Mouse (Mus musculus) intestine, embryonic 16.5 days (tissue): ENCODE results near the gene Rnf43. TPM values are rescaled to one million over a fixed set of nuclear protein-coding genes. Genes with fewer than 3 reads are reported as not detected.

ENCODE experiments used
- ATAC-seq: fragments of 200-750 bp; cut with Nextera tagmentation; 2 replicates; pipeline ENCODE4 v1.8.0; 2017; ENCODE audit warnings: moderate TSS enrichment, moderate library complexity
- H3K27ac ChIP-seq: fragments of 300-500 bp; sonication (generic); 2 replicates; pipeline ENCODE4 v1.5.1; 2014; ENCODE audit warnings: mild to moderate bottlenecking, low read length
- H3K27me3 ChIP-seq: fragments of 300-500 bp; sonication (generic); replicated peaks from 2 replicates; pipeline ENCODE4 v1.6.1; 2014; ENCODE audit warnings: low read length, control low read depth, mixed read lengths; ENCODE audit not compliant: control insufficient read depth, insufficient read depth
- H3K36me3 ChIP-seq: fragments of 300-500 bp; sonication (generic); 2 replicates; pipeline ENCODE4 v1.6.1; 2014; ENCODE audit warnings: low read length, control low read depth; ENCODE audit not compliant: control insufficient read depth, insufficient read depth
- H3K4me1 ChIP-seq: fragments of 300-500 bp; sonication (generic); 2 replicates; pipeline ENCODE4 v1.6.1; 2014; ENCODE audit warnings: low read length, control low read depth, mixed read lengths; ENCODE audit not compliant: control insufficient read depth, insufficient read depth
- H3K4me2 ChIP-seq: fragments of 300-500 bp; sonication (generic); 2 replicates; pipeline ENCODE4 v1.6.1; 2014; ENCODE audit warnings: low read depth, low read length, control low read depth
- H3K4me3 ChIP-seq: fragments of 300-500 bp; sonication (generic); 2 replicates; pipeline ENCODE4 v1.5.1; 2014; ENCODE audit warnings: mild to moderate bottlenecking, low read length
- H3K9ac ChIP-seq: fragments of 300-500 bp; sonication (generic); 2 replicates; pipeline ENCODE4 v1.6.1; 2014; ENCODE audit warnings: low read depth, low read length
- H3K9me3 ChIP-seq: fragments of 300-500 bp; sonication (generic); 2 replicates; pipeline ENCODE4 v1.6.1; 2016; ENCODE audit warnings: low read length, control low read depth; ENCODE audit not compliant: control insufficient read depth
- WGBS: fragments of 180-500 bp; shearing (Covaris S2); extraction: QIAGEN DNeasy Blood & Tissue Kit; methylation state at CpG from one replicate; pipeline ENCODE4 v1.1.7; 2014; 5-methylcytosine and 5-hydroxymethylcytosine counted together
- polyA plus RNA-seq: library from polyadenylated mRNA; unstranded; fragments of >200 nt; fragmentation: Nextera tagmentation; extraction: Ambion mirVana; gene quantifications from 2 replicates; pipeline ENCODE4 v1.2.1, GENCODE M21; 2015

Rnf43 gene
- polyA plus RNA-seq, 1 experiment from 2014 or later = 11.2 TPM

DNA sequence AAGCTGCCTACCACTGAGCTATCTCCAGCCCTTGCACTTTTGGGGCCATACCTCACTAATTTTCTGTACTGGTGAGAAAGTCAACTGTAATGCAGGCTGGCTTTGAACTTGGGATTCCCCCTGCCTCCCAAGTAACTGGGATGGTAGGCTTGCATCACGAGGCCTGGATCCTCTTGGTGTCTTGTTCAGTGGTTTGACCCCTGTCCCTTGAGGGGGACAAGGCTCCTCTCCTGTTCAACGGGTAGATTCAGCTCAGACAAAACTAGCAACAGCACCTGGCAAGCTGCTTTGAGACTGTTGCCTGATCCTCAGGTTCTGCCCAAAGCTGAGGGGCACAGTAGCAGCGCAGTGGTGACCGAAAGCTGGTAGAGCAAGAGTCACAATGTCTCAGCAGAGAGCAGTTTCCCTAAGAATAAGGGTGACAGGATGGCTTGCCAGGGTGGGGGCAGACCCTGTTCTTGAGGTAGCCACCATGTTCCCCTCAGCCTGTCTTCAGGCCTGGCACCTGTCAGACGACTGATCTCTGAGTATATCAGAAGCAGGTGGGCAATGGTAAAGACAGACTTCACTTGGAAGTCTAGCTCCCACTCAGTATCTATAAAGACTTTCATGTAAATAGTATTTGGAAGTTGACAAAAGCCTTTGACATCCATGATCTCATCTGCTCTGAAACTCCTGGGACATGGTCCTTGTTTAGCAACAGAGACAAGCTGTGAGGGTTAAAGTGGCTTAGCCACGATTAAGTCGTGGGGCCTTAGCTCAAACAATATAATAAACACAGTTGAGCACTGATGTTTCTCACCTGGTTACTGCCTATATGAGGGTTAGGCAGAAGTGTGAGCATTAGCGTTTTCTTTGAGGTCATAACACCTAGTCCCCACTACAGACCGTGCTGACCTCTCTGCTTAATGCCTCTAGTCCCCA lies 83.4 kb downstream of the Rnf43 start:
- 74% methylated on average over 9 of the region's 9 CpGs for whole genome bisulfite sequencing
- ATAC-seq = no peak
- H3K4me2 ChIP-seq = no peak overlapping the region

DNA sequence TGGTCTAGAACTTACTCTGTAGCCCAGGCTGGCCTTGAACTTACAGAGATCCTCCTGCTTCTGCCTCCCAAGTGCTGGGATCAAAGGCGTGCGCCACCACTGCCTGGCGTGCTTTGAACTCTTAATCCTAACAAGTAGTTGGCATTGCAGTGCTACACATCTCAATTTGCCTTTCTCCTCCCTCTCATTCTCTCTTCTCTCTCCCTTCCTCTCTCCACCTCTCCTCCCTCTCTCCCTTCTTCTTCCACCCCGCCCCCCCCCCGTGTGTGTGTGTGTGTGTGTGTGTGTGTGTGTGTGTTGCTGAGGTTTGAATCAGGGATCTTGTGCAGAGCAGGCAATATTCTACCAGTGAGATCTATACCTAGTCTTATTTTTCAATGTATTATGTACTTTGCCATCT lies 84.8 kb downstream of the Rnf43 start:
- ATAC-seq = no peak
- H3K36me3 ChIP-seq = 0 out of 2 replicates have a peak, but pooled peaks cover 3% of the 10 kb centered on the region
- H3K27me3 ChIP-seq = no peaks in the 10 kb centered on the region
- no peak overlapping the region for H3K4me2 ChIP-seq
- no peak overlapping the region for H3K9ac ChIP-seq
- H3K4me1 ChIP-seq = 0 out of 2 replicates have a peak, but pooled peaks cover 2% of the 10 kb centered on the region
- H3K9me3 ChIP-seq = no peaks in the 10 kb centered on the region
- no peak overlapping the region for H3K4me3 ChIP-seq
- 93% methylated on average over 4 of the region's 5 CpGs for WGBS
- no peak overlapping the region for H3K27ac ChIP-seq

More for the DNA sequence above, 83.4 kb downstream of the Rnf43 start:
- 0 out of 2 replicates have a peak, but pooled peaks cover 2% of the 10 kb centered on the region for H3K4me1 ChIP-seq
- no peak overlapping the region for H3K27ac ChIP-seq
- no peaks in the 10 kb centered on the region for H3K9me3 ChIP-seq
- H3K4me3 ChIP-seq = no peak overlapping the region
- no peak overlapping the region for H3K9ac ChIP-seq
- H3K36me3 ChIP-seq = 0 out of 2 replicates have a peak, but pooled peaks cover 3% of the 10 kb centered on the region
- H3K27me3 ChIP-seq = no peaks in the 10 kb centered on the region

DNA sequence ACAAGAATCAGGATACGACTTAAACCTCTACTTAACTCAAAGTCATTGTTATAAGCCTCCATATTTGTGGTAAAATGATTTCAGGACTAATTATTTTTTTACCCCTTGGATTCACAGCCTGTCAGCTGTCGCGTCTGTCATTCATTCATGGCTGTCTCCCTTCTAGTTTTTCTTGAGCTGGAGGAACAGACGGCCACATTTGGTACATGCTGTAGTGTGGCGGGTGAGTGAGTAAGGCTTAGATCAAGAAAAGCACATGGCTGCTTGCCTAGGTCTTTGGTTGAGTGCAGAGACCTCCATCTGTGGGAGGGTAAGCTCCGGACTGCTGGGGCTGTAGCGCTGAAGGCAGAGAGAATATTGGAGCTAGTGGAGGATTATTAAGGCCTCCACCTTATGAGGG lies 85.2 kb downstream of the Rnf43 start:
- no peaks in the 10 kb centered on the region for H3K27me3 ChIP-seq
- 0 out of 2 replicates have a peak, but pooled peaks cover 3% of the 10 kb centered on the region for H3K36me3 ChIP-seq
- no peak for ATAC-seq
- WGBS = 93% methylated on average over 7 of the region's 7 CpGs
- H3K4me1 ChIP-seq = 0 out of 2 replicates have a peak, but pooled peaks cover 2% of the 10 kb centered on the region
- no peaks in the 10 kb centered on the region for H3K9me3 ChIP-seq
- H3K9ac ChIP-seq = no peak overlapping the region
- no peak overlapping the region for H3K4me2 ChIP-seq
- H3K27ac ChIP-seq = no peak overlapping the region
- H3K4me3 ChIP-seq = no peak overlapping the region

DNA sequence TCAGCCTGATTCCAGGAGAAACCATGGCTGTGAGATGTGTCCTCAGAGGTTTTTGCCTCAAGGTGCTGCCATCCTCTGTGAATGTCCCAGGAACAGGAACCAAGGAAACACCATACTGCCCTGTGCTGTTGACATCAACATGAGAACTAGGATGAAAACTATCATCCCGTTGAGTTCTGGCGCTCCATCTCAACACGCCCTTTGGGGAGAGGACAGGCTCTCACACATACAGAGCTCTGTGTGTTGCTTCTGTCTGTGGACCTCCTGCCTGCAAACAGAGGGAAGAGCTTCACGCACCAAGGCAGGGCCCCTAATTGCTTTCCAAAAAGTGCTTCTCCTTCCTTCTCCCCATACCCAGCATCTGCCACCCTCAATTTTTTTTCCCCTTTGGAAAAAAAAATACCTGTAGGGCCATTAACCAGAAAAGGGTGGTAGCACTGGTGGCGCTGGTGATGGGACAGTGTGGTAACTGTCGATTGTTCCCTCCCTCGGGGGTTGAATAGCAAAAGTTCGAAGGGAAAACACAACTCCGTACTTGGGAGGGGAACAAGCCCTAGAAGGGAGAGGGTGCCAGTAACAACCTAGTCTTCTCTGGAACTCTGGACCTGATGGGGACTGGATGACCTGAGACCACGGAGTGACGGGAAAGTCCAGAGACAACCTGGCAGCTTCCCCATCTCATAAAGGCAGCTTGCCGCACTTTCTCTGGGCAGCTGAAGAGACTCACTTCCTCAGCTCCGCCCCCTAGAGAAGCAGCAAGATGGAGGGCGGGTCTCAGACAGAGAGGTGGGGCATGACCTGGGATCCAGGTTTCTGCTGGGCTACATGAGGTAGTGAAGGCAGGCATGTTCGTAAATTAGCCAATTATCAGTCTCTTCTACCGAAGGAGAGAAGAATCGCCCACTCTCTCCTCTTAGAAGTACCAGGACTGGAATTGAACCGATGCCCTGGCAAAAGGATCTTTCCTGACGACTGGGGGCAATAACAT lies 85.9 kb downstream of the Rnf43 start:
- Histone ChIP-seq H3K27me3 (no peaks in the 10 kb centered on the region), H3K27ac (no peak overlapping the region), H3K9me3 (no peaks in the 10 kb centered on the region), H3K4me1 (0 out of 2 replicates have a peak, but pooled peaks cover 2% of the 10 kb centered on the region), H3K4me2 (peak overlapping the region; percentile 23; the same call in 1 of the 2 replicates), H3K9ac (0 out of 2 replicates have a peak overlapping the region, but pooled peaks have one; percentile 6), H3K4me3 (no peak overlapping the region), H3K36me3 (0 out of 2 replicates have a peak, but pooled peaks cover 3% of the 10 kb centered on the region)
- WGBS = 29% methylated on average over 19 of the region's 19 CpGs
- peak; percentile 66 for ATAC-seq

DNA sequence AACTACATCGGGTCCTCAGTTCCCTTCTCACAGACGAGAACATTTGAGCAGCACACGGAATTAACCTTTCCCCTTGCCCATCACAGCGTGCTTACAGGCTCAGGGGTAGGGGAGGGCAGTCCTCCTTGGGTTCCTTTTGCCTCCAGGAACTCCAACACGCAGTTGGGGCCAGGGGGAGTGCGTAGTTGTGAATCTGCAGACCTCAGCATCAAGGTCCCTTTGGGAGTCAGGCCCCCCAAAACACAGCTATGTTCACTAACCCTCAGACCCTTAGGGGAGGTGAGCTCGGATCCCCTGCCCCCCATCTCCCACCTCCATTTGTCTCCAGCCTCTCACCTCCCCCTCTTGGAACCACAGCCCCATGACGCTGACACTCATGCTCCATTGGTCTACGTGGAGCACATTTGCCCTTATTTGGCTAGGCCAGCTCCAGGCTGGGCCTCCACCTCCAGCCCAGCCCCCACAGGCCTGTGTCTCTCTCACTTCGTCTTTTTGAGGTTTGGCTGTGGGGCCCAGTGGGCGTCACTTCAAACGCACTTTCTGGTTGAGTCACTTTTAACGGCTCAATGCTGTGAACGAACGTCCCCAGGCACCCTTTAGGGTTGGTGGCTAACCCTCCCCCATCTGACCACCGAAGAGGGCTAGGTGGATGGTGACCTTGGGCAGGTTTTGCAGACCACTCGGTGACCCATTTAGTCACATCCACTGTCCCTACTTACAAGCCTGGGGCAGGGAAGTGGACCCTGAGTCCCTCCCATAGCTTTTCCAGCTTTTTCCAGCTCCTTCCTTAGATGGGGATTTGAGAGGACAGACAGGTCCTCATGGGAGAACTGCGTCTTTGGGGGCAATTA lies 86.9 kb downstream of the Rnf43 start:
- Histone ChIP-seq H3K9me3 (no peaks in the 10 kb centered on the region), H3K4me3 (no peak overlapping the region)
- ATAC-seq = peak; percentile 77

DNA sequence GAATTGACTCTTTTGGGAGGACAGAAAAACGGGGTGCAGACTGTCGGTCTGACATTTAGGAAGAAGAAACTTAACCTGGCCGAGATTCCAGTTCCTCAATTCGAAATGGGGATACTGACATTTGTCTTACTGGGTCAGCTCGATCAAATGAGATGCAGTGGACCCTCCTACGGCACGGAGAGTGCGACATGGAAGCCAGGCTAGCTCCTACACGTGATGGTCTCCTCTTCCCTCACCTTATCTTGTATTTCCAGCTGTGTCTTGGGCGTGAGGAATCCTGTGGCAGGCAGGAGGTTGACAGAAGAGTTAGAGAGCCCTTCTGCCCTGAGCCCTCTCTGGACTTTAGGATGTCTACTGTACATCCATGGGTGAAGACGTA lies 87.5 kb downstream of the Rnf43 start:
- ATAC-seq = peak; percentile 31; the same call in 1 of the 2 replicates
- 84% methylated on average over 11 of the region's 11 CpGs for WGBS
- Histone ChIP-seq H3K9ac (no peak overlapping the region), H3K4me1 (0 out of 2 replicates have a peak, but pooled peaks cover 2% of the 10 kb centered on the region), H3K9me3 (no peaks in the 10 kb centered on the region), H3K4me3 (no peak overlapping the region), H3K4me2 (no peak overlapping the region), H3K36me3 (no peaks in the 10 kb centered on the region), H3K27ac (no peak overlapping the region), H3K27me3 (no peaks in the 10 kb centered on the region)

More for the DNA sequence above, 86.9 kb downstream of the Rnf43 start:
- 0 out of 2 replicates have a peak, but pooled peaks cover 2% of the 10 kb centered on the region for H3K4me1 ChIP-seq
- no peaks in the 10 kb centered on the region for H3K27me3 ChIP-seq
- no peak overlapping the region for H3K27ac ChIP-seq
- H3K36me3 ChIP-seq = 0 out of 2 replicates have a peak, but pooled peaks cover 3% of the 10 kb centered on the region
- WGBS = 52% methylated on average over 18 of the region's 18 CpGs
- no peak overlapping the region for H3K4me2 ChIP-seq
- no peak overlapping the region for H3K9ac ChIP-seq

DNA sequence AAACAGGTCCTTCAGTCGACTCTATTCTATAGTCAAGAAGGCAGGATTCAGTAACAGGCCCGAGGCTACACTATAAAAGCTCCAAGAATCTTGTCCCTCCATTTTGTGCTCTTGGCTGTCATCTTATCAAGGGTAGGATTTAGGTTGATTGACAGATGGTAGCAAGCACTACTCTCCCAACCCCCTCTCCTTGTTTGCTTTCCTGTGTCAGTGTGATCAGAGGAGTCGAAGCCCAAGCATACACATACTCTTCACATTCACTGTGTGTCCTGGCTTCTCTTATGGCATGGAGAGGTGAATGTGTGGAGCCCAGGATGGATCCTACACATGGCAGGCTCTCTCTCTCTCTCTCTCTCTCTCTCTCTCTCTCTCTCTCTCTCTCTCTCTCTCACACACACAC lies 88.0 kb downstream of the Rnf43 start:
- 61% methylated on average over 3 of the region's 3 CpGs for WGBS
- H3K27ac ChIP-seq = no peak overlapping the region

DNA sequence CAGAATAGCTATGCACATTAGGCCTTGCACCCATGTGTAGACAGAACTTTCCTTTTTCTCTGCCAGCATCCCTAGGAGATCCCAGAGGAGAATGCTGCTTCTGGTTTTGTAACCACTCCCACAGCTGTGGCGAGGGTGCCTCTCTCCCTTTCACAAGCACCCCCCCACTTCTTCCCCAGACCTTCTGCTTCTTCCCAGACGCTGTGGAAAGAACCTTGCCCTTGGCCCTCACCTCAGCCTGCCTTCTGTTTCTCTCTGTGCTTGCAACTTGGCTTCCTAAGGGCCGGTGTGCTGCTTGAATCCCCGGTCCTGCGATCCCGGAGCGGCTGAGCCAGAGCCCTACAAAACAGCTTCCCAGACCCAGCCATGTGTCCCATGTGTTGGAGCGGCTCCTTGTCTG lies 88.5 kb downstream of the Rnf43 start:
- WGBS = 80% methylated on average over 8 of the region's 8 CpGs
- Histone ChIP-seq H3K9ac (no peak overlapping the region), H3K4me2 (no peak overlapping the region), H3K27me3 (no peaks in the 10 kb centered on the region), H3K4me3 (no peak overlapping the region), H3K36me3 (no peaks in the 10 kb centered on the region), H3K27ac (peak overlapping the region; percentile 5; the same call in 1 of the 2 replicates), H3K4me1 (0 out of 2 replicates have a peak, but pooled peaks cover 2% of the 10 kb centered on the region), H3K9me3 (no peaks in the 10 kb centered on the region)
- ATAC-seq = no peak

More for the DNA sequence above, 88.0 kb downstream of the Rnf43 start:
- H3K4me3 ChIP-seq = no peak overlapping the region
- H3K27me3 ChIP-seq = no peaks in the 10 kb centered on the region
- H3K36me3 ChIP-seq = no peaks in the 10 kb centered on the region
- no peak overlapping the region for H3K9ac ChIP-seq
- H3K4me2 ChIP-seq = no peak overlapping the region
- no peak for ATAC-seq
- H3K4me1 ChIP-seq = 0 out of 2 replicates have a peak, but pooled peaks cover 2% of the 10 kb centered on the region
- no peaks in the 10 kb centered on the region for H3K9me3 ChIP-seq
